ENCODE assay signal across 8 mouse cellular contexts in the genomic region with DNA sequence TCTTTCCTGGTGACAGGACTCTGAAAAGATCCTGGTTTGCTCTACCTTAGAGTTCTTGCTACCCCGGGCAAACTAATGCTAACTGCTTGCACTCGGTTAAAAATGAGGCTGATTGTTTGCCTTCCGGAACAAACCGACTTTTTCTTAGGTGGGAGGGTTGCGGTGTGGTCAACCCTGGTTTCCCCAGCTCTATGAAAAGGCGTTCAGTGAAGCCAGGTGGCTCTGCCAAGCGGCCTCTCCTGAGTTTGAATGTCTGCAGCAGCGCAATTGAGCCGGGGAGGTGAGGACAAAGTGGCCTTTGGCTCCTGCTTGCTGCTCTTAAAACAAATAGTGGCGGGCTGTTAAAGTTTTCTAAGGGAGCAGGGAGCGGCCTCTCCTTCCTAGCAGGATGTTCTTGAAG. TPM values are rescaled to one million over a fixed set of nuclear protein-coding genes. Genes with fewer than 3 reads are reported as not detected.
A peak's percentile ranks its signal among the peaks of the same experiment; 100 is the strongest.
DNase-seq lines count a peak whose midpoint lies in the region; ATAC-seq lines count a peak whose summit lies in the region.

No protein-coding gene starts in this region.

- peak overlapping the region; percentile 53; the same call in 1 of the 2 replicates for H3K9ac ChIP-seq in heart, embryonic 15.5 days

- H3K27ac ChIP-seq in heart, embryonic 15.5 days, result peak overlapping the region; percentile 5; the same call in 1 of the 2 replicates

- peaks cover 17% of the 10 kb centered on the region for H3K4me1 ChIP-seq in heart, embryonic 15.5 days (replicated peaks)

- 29% methylated on average over 11 of the region's 11 CpGs for WGBS in heart, embryonic 15.5 days

- ATAC-seq in heart, embryonic 15.5 days (replicated peaks; ENCODE audit: insufficient number of reproducible peaks, insufficient read depth, low FRiP score, low read depth), result no peak
- ATAC-seq in megakaryocyte progenitor cell, adult 5-6 weeks (replicated peaks; ENCODE audit: poor library complexity), result peak; percentile 21; the same call in 1 of the 2 replicates

- peak overlapping the region; percentile 98 for H3K4me2 ChIP-seq in heart, embryonic 15.5 days

- no peaks in the 10 kb centered on the region for H3K9me3 ChIP-seq in heart, embryonic 15.5 days (replicated peaks)

- H3K36me3 ChIP-seq in heart, embryonic 15.5 days, result no peaks in the 10 kb centered on the region

- peak; percentile 10 to 16 for DNase-seq in heart, adult 18-20 months
- DNase-seq in heart, adult 11 months, result no peak
- DNase-seq in kidney, postnatal 25 days, result peak; percentile 53 to 69
- DNase-seq in thymus, postnatal 14 days, result peak; percentile 63
- no peak for DNase-seq in Muller cell, postnatal 12 days (ENCODE audit: inconsistent ontology term)
- no peak for DNase-seq in urinary bladder, adult 2 months (ENCODE audit: low spot score)

- H3K27me3 ChIP-seq in heart, embryonic 15.5 days, result peaks cover 18% of the 10 kb centered on the region; the same call in 1 of the 2 replicates

- H3K4me3 ChIP-seq in heart, embryonic 15.5 days, result peak overlapping the region; percentile 55

RNA-seq across cellular contexts. Expression of gene Mcoln2, which starts 0.9 kb away (rescaled TPM):
- total RNA-seq in heart, adult 18-20 months (2021), result under 1 TPM in 1 of 2 experiments, not detected in 1; 0.57 TPM
- 0.35 and 1.7 TPM in 2 replicates for polyA plus RNA-seq in heart, embryonic 15.5 days (2015; fragmentation: Nextera tagmentation; extraction: Ambion mirVana)
- total RNA-seq in megakaryocyte progenitor cell, adult 5-6 weeks (2015), result 0.32 and 2.0 TPM in 2 replicates
- 2.1 and 4.0 TPM in 2 replicates for total RNA-seq in megakaryocyte progenitor cell, adult 5-6 weeks (2017)
- 1.3 TPM in 2 replicates for polyA plus RNA-seq in urinary bladder, adult 2 months (2012; rRNA removed)

RNA-seq across cellular contexts. Expression of gene Mcoln3, which starts 33.3 kb away (rescaled TPM):
- under 1 TPM in 1 of 2 experiments, not detected in 1; 0.41 TPM for total RNA-seq in heart, adult 18-20 months (2021)
- polyA plus RNA-seq in heart, embryonic 15.5 days (2015; fragmentation: Nextera tagmentation; extraction: Ambion mirVana), result 0.73 and 1.1 TPM in 2 replicates
- 0.07 TPM in 1 of 2 replicates, not detected in the other for total RNA-seq in megakaryocyte progenitor cell, adult 5-6 weeks (2015)
- 0.21 and 0.44 TPM in 2 replicates for total RNA-seq in megakaryocyte progenitor cell, adult 5-6 weeks (2017)
- polyA plus RNA-seq in urinary bladder, adult 2 months (2012; rRNA removed), result 0.01 and 0.12 TPM in 2 replicates

RNA-seq across cellular contexts. Expression of gene Wdr63, which starts 42.6 kb away (rescaled TPM):
- total RNA-seq in heart, adult 18-20 months (2021), result under 1 TPM in 1 of 2 experiments, not detected in 1; 0.57 TPM
- 0.09 and 0.19 TPM in 2 replicates for polyA plus RNA-seq in heart, embryonic 15.5 days (2015; fragmentation: Nextera tagmentation; extraction: Ambion mirVana)
- not detected in 2 replicates for total RNA-seq in megakaryocyte progenitor cell, adult 5-6 weeks (2015)
- total RNA-seq in megakaryocyte progenitor cell, adult 5-6 weeks (2017), result not detected in 2 replicates
- polyA plus RNA-seq in urinary bladder, adult 2 months (2012; rRNA removed), result 0.15 and 0.25 TPM in 2 replicates

Comparison
In these comparisons a context has a peak if more than half of its experiments do, and no peak if none do; other contexts are left out.
1. DNase-seq: peak in heart, adult 18-20 months (2 of 2), kidney, postnatal 25 days (2 of 2) and thymus, postnatal 14 days (single experiment); none in heart, adult 11 months (single experiment), Muller cell, postnatal 12 days (single experiment) and urinary bladder, adult 2 months (single experiment).